ENCODE assay signal across 8 mouse cellular contexts in the genomic region with DNA sequence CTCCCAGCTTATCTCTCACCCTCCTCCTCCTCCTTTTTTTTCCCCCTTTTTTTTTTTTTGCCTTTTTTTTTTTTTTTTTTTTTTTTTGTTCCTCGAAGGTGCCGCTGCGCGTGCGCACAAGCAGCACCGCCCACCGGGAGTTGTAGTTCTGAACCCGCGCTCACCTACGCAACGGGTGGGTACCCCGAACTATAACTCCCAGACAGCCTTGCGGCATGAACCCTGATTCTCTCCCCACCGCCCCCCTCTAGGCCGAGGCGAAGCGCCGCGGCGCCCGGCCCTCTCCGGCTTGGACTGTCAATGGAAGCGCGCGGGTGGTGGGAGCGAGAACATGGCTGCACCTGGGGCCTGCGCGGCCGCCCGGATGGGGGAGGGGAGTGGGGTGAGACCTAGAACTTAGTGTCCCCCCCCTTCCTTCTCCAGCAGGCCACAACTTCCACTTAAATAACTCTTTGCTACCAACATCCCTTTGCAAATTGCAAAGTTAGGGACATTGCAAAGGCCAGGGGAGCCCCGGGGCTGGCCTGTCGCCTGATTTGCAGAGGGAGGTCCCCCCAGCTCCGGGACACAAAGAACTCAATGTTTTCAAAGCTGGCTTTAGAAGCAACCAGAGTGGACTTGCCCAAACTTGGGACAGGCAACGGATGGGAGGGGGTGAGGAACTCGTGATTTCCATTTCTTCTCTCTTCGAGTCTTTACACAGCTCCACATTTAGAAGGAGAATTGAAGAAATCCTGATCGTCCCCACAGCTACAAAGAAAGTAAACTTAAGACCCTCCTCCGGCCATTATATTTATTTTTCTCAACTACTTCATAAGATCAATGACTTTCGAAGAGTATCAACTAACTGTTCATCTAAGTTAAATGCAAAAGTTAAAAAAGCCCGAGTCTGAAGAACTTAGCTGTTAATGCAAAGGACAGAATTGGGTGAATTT. TPM values are rescaled to one million over a fixed set of nuclear protein-coding genes. Genes with fewer than 3 reads are reported as not detected.
DNase-seq lines count a peak whose midpoint lies in the region; ATAC-seq and TF ChIP-seq lines count a peak whose summit lies in the region.

A gene (minus strand): TSS at position 73 of the 935 bp plus-strand sequence.

- H3K4me1 ChIP-seq in bone marrow macrophage, adult 2 months (ENCODE audit: control insufficient read depth, insufficient read depth, low read length), result peaks cover 13% of the 10 kb centered on the region
- 0 out of 2 replicates have a peak, but pooled peaks cover 2% of the 10 kb centered on the region for H3K4me1 ChIP-seq in embryonic fibroblast, embryonic 13.5 days (ENCODE audit: control insufficient read depth, insufficient read depth, low read length)
- H3K4me1 ChIP-seq in kidney, embryonic 14.5 days (ENCODE audit: control insufficient read depth, insufficient read depth, low read length), result peaks cover 12% of the 10 kb centered on the region; the same call in 1 of the 2 replicates
- peaks cover 29% of the 10 kb centered on the region for H3K4me1 ChIP-seq in limb, embryonic 15.5 days

- H3K4me3 ChIP-seq in bone marrow macrophage, adult 2 months (ENCODE audit: insufficient read depth, low read length), result peak within 1 kb of the TSS; percentile 93
- H3K4me3 ChIP-seq in embryonic fibroblast, embryonic 13.5 days (ENCODE audit: insufficient read depth, low read length), result peak within 1 kb of the TSS; percentile 91
- peak within 1 kb of the TSS; percentile 95 for H3K4me3 ChIP-seq in kidney, embryonic 14.5 days (ENCODE audit: low read length)
- peak within 1 kb of the TSS; percentile 81 for H3K4me3 ChIP-seq in limb, embryonic 15.5 days

- no peaks in the 10 kb centered on the region for H3K27me3 ChIP-seq in kidney, embryonic 14.5 days (ENCODE audit: control insufficient read depth, insufficient read depth, low read length)
- H3K27me3 ChIP-seq in limb, embryonic 15.5 days, result no peaks in the 10 kb centered on the region

- DNase-seq in A20 (ENCODE audit: low read depth, low spot score), result peak; percentile 98
- DNase-seq in heart, adult 9 months (ENCODE audit: low spot score in 2 of 2), result peak; percentile 95 to 96
- peak; percentile 69 to 70 for DNase-seq in monocyte, adult 2 months (ENCODE audit: low read depth in 1 of 2, low spot score in 2 of 2)
- peak; percentile 93 to 95 for DNase-seq in spleen, postnatal 36 days (ENCODE audit: low spot score in 2 of 2)

- TF ChIP-seq POLR2A in bone marrow macrophage, adult 2 months (IDR thresholded peaks at IDR 0.05; ENCODE audit: borderline replicate concordance, low read depth, low read length), result no peak
- TF ChIP-seq POLR2A in embryonic fibroblast, embryonic 13.5 days (IDR thresholded peaks at IDR 0.05; ENCODE audit: low read depth, low read length), result peak; percentile 53

- H3K9me3 ChIP-seq in kidney, embryonic 14.5 days (ENCODE audit: control insufficient read depth, low read length), result no peaks in the 10 kb centered on the region
- H3K9me3 ChIP-seq in limb, embryonic 15.5 days, result no peaks in the 10 kb centered on the region

- peak within 1 kb of the TSS; percentile 77 for H3K4me2 ChIP-seq in kidney, embryonic 14.5 days (replicated peaks; ENCODE audit: low read depth, low read length)
- H3K4me2 ChIP-seq in limb, embryonic 15.5 days, result peak within 1 kb of the TSS; percentile 67

- H3K27ac ChIP-seq in bone marrow macrophage, adult 2 months (ENCODE audit: insufficient read depth, low read depth, low read length), result peak within 1 kb of the TSS; percentile 94
- H3K27ac ChIP-seq in embryonic fibroblast, embryonic 13.5 days (ENCODE audit: insufficient read depth, low read length), result peak within 1 kb of the TSS; percentile 98
- H3K27ac ChIP-seq in kidney, embryonic 14.5 days (ENCODE audit: low read depth, low read length), result peak within 1 kb of the TSS; percentile 100
- H3K27ac ChIP-seq in limb, embryonic 15.5 days, result peak within 1 kb of the TSS; percentile 99

- H3K36me3 ChIP-seq in kidney, embryonic 14.5 days (ENCODE audit: control insufficient read depth, insufficient read depth, low read length), result peaks cover 16% of the 10 kb centered on the region
- H3K36me3 ChIP-seq in limb, embryonic 15.5 days, result peaks cover 16% of the 10 kb centered on the region

- ATAC-seq in kidney, embryonic 14.5 days (ENCODE audit: low FRiP score, low TSS enrichment), result peak; percentile 92
- ATAC-seq in limb, embryonic 15.5 days (ENCODE audit: insufficient number of reproducible peaks, low FRiP score, low TSS enrichment, low read depth), result peak; percentile 94

- peak within 1 kb of the TSS; percentile 100 for H3K9ac ChIP-seq in kidney, embryonic 14.5 days (ENCODE audit: low read depth, low read length)
- H3K9ac ChIP-seq in limb, embryonic 15.5 days, result peak within 1 kb of the TSS; percentile 96

- no peak for TF ChIP-seq CTCF in bone marrow macrophage, adult 2 months (IDR thresholded peaks at IDR 0.05; ENCODE audit: low read depth, low read length)
- TF ChIP-seq CTCF in embryonic fibroblast, embryonic 13.5 days (IDR thresholded peaks at IDR 0.05; ENCODE audit: borderline replicate concordance, insufficient read depth, low read length), result no peak

- under 1% methylated on average over 40 of the region's 40 CpGs for whole genome bisulfite sequencing in kidney, embryonic 14.5 days
- WGBS in limb, embryonic 15.5 days, result under 1% methylated on average over 40 of the region's 40 CpGs

RNA-seq across cellular contexts. Expression of the gene that starts here (rescaled TPM):
- 64.3 and 67.3 TPM in 2 replicates for polyA plus RNA-seq in bone marrow macrophage, adult 2 months (2012; ENCODE audit: insufficient read depth, insufficient read length, missing spikeins)
- 173 and 287 TPM in 2 replicates for polyA plus RNA-seq in embryonic fibroblast, embryonic 13.5 days (2011; ENCODE audit: insufficient read length, low read depth, missing spikeins)
- 131 and 196 TPM in 2 replicates for polyA plus RNA-seq in kidney, embryonic 14.5 days (2014; fragmentation: Nextera tagmentation; extraction: Ambion mirVana)
- polyA plus RNA-seq in limb, embryonic 15.5 days (2015; fragmentation: Nextera tagmentation; extraction: Ambion mirVana), result 164 and 170 TPM in 2 replicates

Comparison
In these comparisons a context has a peak if more than half of its experiments do, and no peak if none do; other contexts are left out.
1. Peak in every context shown above with its lines: DNase-seq, ATAC-seq, H3K4me3 ChIP-seq and H3K27ac ChIP-seq.